Mouse (Mus musculus) A20 (cell line): Measurements from ENCODE around the gene Hoxb6.
A peak's percentile ranks its signal among the peaks of the same experiment; 100 is the strongest.

Experiments
- DNase-seq: peaks from one replicate; pipeline ENCODE4 v3.0.0-alpha.2; 2011; ENCODE audit warnings: low read depth, low spot score

Hoxb6 gene

DNA sequence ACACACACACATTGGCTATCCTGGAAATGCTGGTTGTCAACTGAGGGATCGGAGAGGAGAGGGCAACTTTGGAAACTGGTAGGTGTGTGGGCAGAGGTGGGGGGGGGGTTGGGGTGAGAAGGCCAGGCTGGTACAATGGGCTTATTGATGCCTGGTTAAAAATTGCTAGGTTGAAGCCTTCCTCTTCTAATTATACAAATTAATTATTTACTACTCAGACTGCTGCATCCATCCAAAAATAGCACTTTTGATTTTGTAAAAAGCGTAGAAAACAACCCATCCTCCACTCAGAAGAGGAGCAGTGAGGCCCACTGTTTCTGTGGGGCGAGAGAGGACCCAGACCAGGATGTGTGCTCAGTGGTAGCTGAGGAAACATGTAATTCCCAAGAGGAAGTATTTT is 42.7 kb downstream of the Hoxb6 start:
- no peak for DNase-seq

DNA sequence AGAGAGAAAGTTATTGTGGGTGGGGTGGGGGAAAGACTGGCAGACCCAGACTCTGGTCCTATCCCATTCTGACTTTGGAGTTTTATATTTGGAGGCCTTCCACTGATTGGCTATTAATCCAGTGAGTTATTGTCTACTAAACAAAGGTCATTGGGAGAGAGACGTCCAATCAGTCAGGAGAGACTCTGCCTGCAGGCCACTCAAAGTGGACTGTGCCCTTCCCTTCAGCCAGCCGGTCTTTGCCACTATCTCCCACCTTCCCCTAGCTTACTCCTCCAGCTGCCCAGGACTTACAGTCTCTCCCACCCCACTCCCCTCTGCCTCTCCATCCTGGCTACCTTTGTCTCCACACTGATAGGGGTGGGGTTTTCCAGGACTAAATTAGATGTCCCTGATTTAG is 44.3 kb downstream of the Hoxb6 start:
- DNase-seq: no peak

DNA sequence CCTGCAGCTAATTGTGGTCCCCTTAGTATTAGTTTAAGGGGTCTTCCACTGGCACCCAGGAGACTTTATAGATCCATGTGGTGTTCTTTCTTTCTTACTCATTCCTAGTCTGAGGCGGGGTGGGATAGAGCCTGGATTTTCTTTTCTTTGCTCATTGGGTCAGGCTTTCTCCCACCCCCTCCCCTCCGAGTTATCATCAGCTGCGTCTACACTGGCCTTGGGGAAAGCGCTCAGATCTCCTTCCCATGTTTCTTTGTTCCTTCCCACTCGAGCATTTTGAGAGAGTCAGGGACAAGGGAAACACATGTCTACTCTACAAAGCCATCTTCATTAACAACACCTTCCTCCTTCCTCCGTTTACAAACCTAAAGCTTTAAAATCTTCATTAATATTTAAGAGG is 44.8 kb downstream of the Hoxb6 start:
- no peak for DNase-seq

DNA sequence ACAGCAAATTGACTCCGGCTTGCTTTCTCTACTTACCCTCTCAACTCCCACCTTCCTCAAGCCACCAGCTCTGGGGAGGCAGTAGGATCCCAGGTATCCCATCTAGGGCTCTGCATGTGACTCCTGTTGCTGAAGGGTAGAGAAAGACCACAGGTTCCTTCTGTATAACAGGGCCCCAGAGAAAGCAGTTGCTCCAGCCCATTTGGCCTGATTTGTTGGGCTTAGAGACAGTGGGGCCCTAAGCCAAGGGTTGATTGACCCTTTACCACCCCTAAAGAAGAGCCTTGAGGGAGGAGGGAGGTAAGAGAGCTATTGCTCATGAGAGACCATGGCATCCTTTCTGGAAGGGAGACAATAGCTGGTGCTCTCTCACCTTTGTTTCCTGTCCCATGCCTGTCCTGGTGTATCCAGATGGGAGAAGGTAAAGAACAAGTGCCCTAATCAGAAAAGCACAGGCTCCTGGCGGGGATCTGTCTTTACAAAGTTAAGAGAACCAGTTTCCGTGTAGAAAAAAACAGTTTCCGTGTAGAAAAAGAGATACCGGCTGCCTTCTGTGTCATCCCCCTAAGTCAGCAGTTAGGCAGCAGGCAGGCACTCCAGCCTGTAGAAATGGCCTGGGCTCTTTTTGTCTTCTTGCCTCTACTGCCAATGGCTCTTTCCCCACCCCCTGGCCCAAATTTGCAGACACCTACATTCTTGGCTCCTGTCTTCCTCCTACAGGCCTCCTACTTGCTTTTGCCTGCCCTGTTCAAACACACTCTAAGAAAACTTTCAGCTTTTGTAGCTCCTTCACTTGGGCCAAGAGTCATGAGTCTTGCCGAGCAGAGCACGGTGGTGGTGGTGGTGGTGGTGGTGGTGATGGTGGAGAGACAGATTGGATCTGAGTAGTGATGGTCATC is 46.9 kb downstream of the Hoxb6 start:
- no peak for DNase-seq

DNA sequence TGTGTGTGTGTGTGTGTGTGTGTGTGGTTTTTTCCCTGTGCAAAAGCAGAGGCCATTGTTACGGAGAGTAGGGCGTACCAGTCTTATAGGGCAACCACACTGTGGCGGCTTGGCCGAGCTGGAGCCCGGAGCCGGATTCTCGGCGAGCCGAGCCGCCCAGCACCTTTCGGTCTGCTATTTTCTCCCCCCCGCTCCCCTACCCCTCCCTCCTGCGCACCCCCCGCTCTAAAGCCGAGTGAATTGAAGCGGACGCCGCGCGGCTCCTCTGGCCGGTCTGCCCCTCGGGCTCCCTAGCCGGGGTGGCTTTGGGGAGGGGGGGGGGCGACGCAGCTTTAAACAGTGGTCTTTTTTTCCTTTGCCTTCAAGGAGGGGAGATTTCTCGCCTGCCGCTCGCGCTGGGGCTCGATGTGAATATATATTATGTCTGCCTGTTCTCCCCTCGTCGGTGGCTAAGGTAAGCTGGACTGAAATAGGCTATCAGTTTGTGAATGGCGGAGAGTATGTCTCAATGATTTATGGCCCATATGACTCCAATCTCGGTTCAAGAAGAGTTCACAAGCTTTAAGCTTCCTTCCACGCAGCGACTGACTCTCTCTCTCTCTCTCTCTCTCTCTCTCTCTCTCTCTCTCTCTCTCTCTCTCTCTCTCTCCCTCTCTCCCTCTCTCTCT is 48.6 kb downstream of the Hoxb6 start:
- no peak for DNase-seq

DNA sequence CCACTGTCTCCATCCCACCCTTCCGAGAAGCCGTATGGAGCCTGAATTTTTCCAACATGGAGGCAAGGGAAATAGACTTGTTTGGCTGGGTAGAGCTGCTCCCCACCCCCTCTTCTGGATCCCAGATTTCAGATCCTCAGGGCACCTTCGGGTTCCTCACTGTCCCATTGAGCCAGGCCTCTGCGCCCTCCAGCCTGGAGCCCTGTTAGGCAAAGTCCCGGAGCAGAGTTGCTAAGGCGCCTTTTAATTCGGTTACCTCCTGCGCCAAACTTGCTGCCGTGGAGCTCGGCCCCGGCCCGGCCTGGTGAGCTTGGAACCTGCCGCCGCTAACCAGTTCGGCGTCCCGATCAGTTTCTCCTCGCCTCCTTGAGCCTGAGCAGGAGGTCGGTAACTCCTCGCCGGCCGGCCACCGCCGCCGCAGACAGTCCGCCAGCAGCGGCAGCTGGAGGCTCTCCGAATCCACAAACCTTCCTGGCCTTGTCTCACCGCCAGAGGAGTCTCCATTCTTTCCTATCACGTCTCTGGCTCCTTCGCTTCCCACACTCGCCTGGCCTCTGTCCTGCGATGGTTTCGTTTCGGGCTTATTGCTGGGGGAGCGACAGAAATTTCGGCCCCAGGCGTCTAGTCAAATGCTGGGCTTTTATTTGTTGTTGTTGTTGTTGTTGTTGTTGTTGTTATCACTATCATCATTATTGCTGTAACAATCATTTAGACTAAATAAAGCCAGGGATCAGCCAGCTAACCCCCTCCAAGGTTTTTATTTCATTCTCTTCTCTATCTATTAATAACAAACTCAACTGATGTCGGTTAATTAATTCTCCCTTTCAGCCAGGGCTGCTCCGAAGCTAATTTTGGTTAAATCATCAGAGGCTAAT is 49.7 kb downstream of the Hoxb6 start:
- DNase-seq: no peak

DNA sequence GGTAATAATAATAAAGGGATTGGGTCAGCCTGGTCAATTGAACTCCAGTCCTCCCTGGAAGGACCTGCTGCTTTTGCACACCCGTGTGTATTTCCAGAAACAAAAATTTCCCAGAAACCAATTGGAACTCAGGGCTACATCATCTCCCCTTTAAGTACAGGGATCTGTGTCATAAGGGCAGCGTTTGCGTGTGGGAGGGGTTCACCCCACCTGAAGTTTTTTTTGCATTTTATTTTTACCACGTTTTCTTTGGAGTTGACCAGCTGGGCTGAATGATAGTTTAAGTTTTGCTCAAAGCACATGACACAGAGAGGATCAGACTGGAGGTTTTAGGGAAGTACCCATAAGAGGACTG is 50.3 kb downstream of the Hoxb6 start:
- no peak for DNase-seq

DNA sequence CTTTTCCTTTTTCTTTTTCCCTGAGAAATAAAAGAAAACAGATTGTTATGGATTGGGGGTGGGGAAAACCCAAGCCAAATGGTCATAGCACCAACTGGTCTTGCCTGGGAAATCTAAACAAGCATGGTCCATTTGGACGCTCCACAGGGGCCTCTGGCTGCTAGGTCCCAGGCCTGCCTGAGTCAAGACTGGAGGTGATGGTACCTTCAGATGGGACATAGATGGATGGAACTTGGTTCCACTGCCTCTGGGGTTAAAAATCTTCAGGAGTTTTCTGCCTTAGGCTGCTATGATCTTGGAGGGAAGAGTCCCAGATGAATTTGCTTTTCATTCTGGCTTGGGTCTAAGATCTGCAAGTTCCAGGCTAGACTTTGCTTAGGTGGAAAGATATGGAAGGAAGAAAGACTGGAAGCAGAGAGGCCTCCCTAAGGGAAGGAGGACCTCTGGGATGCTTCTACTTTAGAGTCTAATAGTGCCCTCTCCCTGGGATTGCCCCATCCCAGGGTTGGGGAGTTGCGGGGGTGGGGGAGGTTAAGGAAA is 51.0 kb downstream of the Hoxb6 start:
- DNase-seq: no peak

DNA sequence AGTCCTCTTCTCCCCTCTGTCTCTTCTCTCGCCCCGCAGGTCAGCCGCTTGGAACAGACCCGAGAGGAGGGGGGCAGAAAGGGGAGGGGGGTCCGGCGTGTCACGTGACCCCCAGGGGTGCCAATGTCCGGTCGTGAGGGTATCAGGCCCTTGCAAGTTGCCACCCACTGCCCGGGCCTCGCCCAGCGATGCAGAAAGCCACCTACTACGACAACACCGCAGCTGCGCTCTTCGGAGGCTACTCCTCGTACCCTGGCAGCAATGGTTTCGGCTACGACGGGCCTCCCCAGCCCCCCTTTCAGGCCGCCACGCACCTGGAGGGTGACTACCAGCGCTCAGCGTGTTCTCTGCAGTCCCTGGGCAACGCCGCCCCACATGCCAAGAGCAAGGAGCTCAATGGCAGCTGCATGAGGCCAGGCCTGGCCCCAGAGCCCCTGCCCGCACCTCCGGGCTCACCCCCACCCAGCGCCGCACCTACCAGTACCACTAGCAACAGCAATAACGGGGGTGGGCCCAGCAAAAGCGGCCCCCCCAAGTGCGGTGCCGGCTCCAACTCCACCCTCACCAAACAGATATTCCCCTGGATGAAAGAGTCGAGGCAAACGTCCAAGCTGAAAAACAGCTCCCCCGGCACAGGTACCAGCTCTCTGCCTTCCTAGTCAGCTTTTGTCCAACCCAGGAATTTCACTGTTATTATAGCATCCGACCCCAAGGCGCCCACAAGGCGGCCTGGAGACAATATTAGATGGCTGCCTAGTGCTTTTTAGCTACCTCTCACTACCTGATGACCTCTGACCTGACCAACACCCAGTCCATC is 52.0 kb downstream of the Hoxb6 start:
- peak; percentile 91 for DNase-seq

DNA sequence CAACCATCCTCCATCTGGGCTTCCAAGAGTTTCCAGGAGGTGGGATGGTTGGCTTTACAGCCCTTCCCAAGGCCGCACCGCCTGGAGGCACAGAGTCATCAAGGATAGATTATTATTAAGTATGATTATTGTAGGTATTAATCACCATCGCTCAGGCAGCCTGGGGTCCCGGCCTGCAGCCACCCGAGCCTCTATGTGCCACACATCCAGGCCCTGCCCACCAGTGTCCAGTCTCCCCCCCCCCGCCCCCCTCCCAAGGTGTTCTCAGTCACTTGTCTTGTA is 52.5 kb downstream of the Hoxb6 start:
- no peak for DNase-seq

DNA sequence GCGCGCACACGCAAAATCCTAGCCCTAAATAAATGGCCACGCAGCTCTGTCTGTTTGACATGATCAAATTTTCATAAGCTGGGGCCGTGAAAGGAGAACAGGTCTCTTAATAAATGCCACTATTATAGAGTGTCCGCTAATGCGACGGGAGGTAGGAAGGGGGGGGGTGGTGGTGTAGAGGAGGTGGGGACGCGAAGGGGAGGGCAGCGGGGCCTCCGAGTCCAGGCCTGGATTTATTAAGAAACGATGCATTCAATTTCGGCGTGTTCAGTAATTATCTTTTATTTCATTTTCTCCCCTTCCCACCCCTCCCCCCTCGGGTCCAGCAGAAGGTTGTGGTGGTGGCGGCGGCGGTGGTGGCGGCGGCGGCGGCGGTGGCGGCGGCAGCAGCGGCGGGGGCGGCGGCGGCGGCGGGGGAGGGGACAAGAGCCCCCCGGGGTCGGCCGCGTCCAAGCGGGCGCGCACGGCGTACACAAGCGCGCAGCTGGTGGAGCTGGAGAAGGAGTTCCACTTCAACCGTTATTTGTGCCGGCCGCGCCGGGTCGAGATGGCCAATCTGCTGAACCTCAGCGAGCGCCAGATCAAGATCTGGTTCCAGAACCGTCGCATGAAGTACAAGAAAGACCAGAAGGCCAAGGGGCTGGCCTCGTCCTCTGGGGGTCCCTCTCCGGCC is 53.1 kb downstream of the Hoxb6 start:
- no peak for DNase-seq

DNA sequence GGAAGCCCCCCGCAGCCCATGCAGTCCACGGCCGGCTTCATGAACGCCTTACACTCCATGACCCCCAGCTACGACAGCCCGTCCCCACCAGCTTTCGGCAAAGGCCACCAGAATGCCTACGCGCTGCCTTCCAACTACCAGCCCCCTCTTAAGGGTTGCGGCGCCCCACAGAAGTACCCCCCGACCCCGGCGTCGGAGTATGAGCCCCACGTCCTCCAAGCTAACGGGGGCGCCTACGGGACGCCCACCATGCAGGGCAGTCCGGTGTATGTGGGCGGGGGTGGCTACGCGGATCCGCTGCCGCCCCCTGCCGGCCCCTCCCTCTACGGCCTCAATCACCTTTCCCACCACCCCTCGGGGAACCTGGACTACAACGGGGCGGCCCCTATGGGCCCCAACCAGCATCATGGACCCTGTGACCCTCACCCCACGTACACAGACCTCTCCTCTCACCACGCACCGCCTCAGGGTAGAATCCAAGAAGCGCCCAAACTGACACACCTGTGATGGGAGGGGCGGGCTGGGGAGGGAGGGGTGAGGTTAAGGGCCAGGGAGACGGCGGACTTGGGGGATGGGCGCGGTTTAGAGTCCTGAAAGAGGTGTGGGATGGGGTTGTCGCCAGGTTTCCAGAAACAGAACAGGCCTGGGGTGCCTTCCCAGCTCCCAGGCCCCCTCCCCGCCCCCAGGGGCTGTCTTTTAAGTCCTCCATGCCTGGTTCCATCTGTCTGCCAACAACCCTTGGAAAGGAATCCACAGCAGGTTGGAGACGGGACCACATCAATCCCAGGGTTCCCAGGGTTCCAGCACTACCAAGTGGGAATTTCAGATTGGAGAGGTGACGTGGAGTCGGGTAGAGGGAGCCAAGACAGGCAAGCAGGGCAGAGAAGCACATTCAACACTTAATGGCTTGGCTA is 53.9 kb downstream of the Hoxb6 start:
- no peak for DNase-seq

DNA sequence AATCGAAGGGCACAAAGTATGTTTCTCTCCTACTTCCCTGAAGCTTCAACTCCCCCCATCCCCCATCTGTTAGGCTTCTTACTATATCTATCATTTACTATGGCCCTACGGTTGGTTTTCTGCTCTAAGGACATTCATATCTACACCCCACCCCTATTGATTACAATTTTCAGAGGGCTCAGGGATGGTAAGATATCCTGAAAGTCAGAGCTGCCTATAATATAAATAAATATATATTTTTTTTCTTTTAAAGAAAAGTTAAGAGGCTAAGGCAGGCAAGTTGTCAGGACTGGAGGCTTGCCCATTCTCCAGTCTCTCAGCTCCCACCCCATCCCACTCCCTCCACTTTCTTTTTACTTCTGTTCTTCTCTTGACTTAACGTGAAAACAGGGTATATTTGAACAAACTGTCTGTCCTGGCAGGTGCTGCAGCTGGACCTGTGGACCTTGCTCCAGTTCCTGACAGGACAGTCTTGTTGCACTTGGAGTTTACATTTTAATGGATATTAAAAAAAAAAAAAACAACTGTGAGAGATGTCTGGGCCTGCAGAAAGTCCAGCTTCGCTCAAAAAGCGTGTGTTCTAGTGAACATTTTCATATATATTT is 54.7 kb downstream of the Hoxb6 start:
- no peak for DNase-seq

DNA sequence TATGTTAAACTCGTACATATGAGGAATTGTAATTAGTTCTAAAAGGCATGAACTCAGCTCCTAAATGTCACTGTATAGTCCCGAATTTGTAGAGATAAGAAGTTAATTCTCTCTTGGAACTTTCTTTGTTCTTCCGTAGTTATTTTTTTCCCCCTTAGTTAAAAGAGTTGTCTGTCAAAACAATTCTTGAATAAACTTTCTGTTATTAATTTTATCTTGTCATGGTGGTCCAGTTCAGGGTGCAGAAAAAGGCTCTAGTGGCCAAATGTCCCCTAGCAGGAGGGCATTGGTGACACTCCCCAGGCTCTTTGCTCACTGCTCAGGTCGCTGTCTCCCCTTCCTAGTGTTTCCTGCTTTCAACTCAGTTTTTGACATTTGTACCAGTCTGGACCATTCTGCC is 55.4 kb downstream of the Hoxb6 start:
- DNase-seq: no peak

DNA sequence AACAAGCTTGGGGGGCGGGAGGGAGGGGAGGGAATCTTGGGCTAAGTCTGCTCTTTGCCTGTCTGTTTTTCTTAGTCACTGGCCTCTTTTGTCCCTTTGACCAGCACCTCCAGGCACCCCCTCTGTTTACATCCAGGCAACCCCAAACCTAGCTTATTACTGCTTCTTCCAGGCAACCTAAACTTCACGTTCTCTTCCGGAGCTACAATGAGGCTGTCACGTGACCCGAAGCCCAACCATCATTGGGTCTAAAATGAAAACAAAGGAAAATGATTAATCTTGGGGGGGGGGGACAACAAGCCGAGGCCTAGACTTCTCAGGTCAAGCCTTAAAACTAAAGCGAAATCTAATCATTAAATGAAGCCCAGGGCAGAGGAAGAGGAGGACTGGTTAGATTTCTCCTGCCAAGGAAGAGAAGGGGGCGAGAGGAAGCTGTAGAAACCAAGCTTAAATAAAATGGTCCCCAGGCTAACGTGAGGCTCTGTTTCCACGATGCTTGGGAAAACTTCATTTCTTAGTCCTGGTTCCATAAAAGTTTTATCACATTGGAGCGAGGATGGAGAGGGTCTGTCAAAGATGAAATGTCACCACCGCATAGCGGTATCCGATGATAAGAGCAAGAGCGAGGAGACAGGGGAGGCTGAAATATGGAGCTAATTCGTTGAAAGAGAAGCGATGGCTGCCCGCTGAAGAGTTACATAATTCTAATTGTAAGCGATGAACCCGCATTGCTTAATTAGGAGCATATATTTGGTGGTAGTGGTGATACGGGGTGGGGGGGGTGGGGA is 56.1 kb downstream of the Hoxb6 start:
- no peak for DNase-seq

DNA sequence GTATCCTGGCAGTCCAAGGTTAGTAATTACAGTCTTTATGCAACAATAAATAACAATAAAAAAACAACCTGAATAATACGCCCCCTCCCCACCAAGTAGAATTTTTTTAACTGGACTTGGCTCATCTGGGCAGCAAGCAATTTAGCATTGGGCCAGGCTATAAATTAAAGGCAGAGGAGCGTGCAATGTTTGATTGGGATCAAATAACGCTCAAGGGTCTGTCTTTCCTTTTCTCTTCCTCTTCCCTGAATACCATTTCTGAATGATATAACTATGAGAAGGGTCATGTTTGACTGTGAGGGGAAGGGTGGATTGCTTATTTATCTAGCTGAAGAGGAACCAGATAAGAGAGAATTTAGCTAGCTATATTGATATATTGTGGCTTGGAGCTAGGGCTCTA is 56.7 kb downstream of the Hoxb6 start:
- no peak for DNase-seq

DNA sequence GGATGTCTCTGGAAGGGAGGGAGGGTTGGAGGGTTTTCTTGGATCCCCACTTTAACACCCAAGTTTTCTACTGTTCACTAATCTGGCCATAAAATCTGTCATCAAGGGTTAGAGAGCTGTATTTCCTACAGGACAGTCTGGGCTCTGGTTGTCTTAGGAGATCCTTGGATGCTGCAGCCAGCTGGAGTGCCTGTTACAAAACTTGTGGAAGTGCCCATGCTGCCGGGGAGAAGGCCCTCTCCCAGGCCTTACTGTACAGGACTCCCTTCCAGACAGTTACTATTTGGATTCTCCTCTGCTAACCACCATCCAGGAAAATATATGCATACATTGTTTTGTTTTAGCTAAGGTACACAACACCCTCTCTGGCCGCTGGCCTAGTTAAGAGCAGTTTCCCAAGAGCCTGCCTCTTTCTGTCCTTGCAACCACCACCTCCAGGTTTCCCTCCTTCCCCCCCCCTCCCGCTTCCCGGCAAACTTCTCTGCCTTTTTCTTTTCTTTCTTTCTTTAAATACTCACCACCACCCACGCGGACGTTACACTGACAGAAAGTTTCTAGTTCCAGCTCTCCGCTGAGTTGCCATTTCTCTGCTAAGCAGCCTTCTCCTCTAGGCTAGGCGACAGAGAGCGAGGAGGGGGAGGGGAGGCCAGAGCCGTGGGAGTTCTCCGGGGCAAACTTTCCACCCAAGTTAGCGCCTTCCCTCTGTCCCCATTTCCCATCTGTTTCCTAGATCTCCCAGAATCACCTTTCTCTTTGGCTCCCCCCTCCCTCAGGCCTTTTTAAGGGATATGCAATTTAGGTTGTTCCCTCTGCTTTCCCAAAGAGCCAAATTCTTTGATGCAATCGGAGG is 57.4 kb downstream of the Hoxb6 start:
- DNase-seq: no peak

DNA sequence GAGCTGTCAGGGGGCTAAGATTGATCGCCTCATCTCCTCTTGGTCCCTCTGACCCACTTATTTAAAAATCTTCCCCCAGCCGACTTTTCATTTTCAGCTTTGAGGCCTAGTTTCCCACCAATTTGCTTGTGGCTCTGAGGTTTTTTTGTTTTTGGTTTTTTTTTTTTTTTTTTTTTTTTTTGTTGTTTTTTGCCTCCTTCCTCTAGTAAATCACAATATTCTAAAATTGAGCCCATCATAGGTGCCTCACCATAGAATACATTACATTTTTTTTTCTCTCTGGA is 58.0 kb downstream of the Hoxb6 start, which contains the start of gene Hoxb2:
TSS of gene Hoxb2 (plus strand) at position 185 of the 284 bp plus-strand sequence.
- DNase-seq: no peak
